Mouse (Mus musculus): Measurements from ENCODE around the gene Abcb8. TPM values are rescaled to one million over a fixed set of nuclear protein-coding genes. Genes with fewer than 3 reads are reported as not detected.

The Abcb8 gene
- polyA plus RNA-seq, 1 experiment from 2014 or later, result 37.1 TPM

- Histone ChIP-seq H3K9ac (ENCODE audit: low read length) (peak overlapping the region; percentile 68), H3K4me1 (ENCODE audit: control insufficient read depth, insufficient read depth, low read length) (peaks cover 40% of the 10 kb centered on the region), H3K9me3 (replicated peaks; ENCODE audit: control insufficient read depth, low read length) (no peaks in the 10 kb centered on the region), H3K4me3 (ENCODE audit: low read depth, low read length) (peak overlapping the region; percentile 63), H3K27ac (ENCODE audit: low read depth, low read length) (peak overlapping the region; percentile 74), H3K27me3 (replicated peaks; ENCODE audit: control insufficient read depth, insufficient read depth, low read length) (peaks cover 3% of the 10 kb centered on the region; the same call in 1 of the 2 replicates), H3K4me2 (ENCODE audit: low read length) (peak overlapping the region; percentile 69), H3K36me3 (ENCODE audit: control insufficient read depth, insufficient read depth, low read length) (peaks cover 11% of the 10 kb centered on the region)
- ATAC-seq (peak; percentile 24; the same call in 1 of the 2 replicates), DNase-seq (ENCODE audit: low spot score) (peak; percentile 89)
- under 1% methylated on average over 52 of the region's 60 CpGs for WGBS
Measured at GRCm38 (mm10) chr5:24424861-24425411, 31.5 kb downstream of the Abcb8 start.

DNA sequence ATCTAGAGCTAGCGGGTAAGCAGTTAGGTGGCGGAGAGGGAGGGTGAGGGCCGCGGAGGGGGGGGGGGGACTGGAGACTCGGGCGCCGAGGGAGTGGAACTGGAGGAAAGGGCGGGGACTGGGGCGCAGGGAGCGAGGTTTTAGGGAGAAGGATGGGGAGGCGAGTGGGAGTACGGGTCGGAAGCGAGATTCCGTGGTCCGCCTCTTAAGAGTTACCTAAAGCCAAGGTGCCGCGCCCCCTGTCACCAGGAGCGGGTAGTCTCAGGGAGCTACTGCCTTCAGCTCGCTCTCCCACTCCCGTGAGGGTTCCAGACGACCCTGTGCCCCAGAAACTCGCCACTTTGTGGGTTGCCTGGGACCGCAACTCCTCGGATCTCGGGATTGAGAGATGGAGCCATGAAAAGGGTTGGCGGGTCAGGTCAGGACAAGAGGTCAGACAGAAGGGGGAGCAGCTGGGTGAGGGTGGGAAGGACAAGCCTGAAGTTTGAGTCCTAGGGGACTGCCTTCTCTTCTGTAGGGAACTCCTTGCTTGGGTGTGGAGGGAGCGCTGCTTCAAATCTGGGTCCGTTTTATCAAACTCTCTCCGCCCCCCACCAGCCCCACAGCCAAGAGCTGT, 32.1 kb downstream of the Abcb8 start:
- ATAC-seq, result no peak
- WGBS, result under 1% methylated on average over 29 of the region's 30 CpGs
- Histone ChIP-seq H3K36me3 (ENCODE audit: control insufficient read depth, insufficient read depth, low read length) (peaks cover 10% of the 10 kb centered on the region), H3K4me1 (ENCODE audit: control insufficient read depth, insufficient read depth, low read length) (peaks cover 40% of the 10 kb centered on the region), H3K9ac (ENCODE audit: low read length) (peak overlapping the region; percentile 68), H3K4me2 (ENCODE audit: low read length) (peak overlapping the region; percentile 69), H3K27me3 (replicated peaks; ENCODE audit: control insufficient read depth, insufficient read depth, low read length) (peaks cover 3% of the 10 kb centered on the region; the same call in 1 of the 2 replicates), H3K4me3 (ENCODE audit: low read depth, low read length) (peak overlapping the region; percentile 63), H3K27ac (ENCODE audit: low read depth, low read length) (peak overlapping the region; percentile 74), H3K9me3 (replicated peaks; ENCODE audit: control insufficient read depth, low read length) (no peaks in the 10 kb centered on the region)
- no peak for DNase-seq (ENCODE audit: low spot score)

DNA sequence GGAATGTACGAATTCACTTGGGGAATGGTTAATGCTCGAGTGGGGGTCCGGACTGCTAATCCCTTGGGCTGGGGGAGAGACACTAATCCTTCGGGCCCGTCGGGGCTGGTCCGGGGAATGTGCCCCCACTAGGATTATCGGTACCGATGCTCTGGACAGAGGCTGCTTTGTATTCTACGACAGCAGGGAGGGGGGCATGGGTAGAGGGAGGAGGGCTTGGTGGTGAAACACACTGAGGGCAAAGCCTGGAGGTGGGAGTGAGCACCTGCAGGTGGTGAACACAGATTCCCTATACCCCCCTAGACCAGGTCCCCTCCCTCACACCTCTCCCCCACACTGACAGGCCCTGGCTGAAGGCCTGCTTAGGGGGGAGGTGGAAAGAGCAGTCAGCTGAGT, 32.6 kb downstream of the Abcb8 start:
- Histone ChIP-seq H3K4me3 (ENCODE audit: low read depth, low read length) (peak overlapping the region; percentile 63), H3K4me2 (ENCODE audit: low read length) (peak overlapping the region; percentile 69), H3K27ac (ENCODE audit: low read depth, low read length) (0 out of 2 replicates have a peak overlapping the region, but pooled peaks have one; percentile 74), H3K4me1 (ENCODE audit: control insufficient read depth, insufficient read depth, low read length) (peaks cover 40% of the 10 kb centered on the region), H3K9me3 (replicated peaks; ENCODE audit: control insufficient read depth, low read length) (no peaks in the 10 kb centered on the region), H3K36me3 (ENCODE audit: control insufficient read depth, insufficient read depth, low read length) (peaks cover 11% of the 10 kb centered on the region), H3K9ac (ENCODE audit: low read length) (peak overlapping the region; percentile 68), H3K27me3 (replicated peaks; ENCODE audit: control insufficient read depth, insufficient read depth, low read length) (peaks cover 3% of the 10 kb centered on the region; the same call in 1 of the 2 replicates)
- ATAC-seq (no peak), DNase-seq (ENCODE audit: low spot score) (peak; percentile 29)
- 3% methylated on average over 10 of the region's 10 CpGs for WGBS

DNA sequence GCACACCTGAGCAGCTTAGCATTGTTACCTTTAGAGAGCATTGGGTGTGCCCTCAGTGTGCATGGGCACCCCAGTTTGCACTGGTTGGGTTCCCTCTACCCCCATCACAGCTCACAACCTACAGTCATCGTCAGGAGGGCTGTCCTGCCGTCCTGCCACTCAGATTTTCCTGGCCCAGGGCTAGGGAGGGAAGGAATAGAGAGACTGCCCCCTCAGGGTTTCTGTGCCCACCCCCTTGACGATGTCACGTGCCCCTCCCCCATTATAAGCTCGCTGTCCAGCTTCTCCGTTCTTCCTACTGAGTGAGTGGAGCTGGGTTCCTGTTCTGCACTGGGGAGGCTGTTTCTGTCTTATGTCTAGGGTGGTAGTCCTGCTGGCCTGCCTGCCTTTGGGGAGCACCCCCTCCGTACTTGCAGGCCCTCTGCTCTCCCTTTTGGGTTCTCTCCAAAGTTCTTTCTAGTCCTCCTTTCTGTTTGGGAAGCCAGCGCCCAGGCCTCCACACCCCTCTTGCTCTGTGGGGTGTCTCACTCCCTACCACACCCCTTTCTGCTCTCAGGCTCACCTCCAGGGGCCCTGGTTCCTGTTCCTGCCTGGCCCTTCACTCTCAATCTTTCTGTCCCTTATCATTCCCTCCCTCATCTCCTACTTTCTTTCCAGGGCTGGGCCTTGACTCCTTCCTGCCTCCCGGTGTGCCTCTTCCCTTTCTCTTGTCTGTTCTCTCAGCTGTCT, 33.3 kb downstream of the Abcb8 start:
- ATAC-seq (no peak), DNase-seq (ENCODE audit: low spot score) (no peak)
- Histone ChIP-seq H3K4me1 (ENCODE audit: control insufficient read depth, insufficient read depth, low read length) (peaks cover 40% of the 10 kb centered on the region), H3K36me3 (ENCODE audit: control insufficient read depth, insufficient read depth, low read length) (peaks cover 18% of the 10 kb centered on the region), H3K9me3 (replicated peaks; ENCODE audit: control insufficient read depth, low read length) (no peaks in the 10 kb centered on the region), H3K4me2 (ENCODE audit: low read length) (peak overlapping the region; percentile 69), H3K9ac (ENCODE audit: low read length) (no peak overlapping the region), H3K27ac (ENCODE audit: low read depth, low read length) (no peak overlapping the region), H3K27me3 (replicated peaks; ENCODE audit: control insufficient read depth, insufficient read depth, low read length) (peaks cover 3% of the 10 kb centered on the region; the same call in 1 of the 2 replicates), H3K4me3 (ENCODE audit: low read depth, low read length) (peak overlapping the region; percentile 63; the same call in 1 of the 2 replicates)
- WGBS, result 12% methylated on average over 9 of the region's 9 CpGs

- WGBS, result 9% methylated on average over 12 of the region's 12 CpGs
- Histone ChIP-seq H3K36me3 (ENCODE audit: control insufficient read depth, insufficient read depth, low read length) (peaks cover 22% of the 10 kb centered on the region), H3K4me3 (ENCODE audit: low read depth, low read length) (no peak overlapping the region), H3K4me1 (ENCODE audit: control insufficient read depth, insufficient read depth, low read length) (peaks cover 40% of the 10 kb centered on the region), H3K9ac (ENCODE audit: low read length) (no peak overlapping the region), H3K9me3 (replicated peaks; ENCODE audit: control insufficient read depth, low read length) (no peaks in the 10 kb centered on the region), H3K27me3 (replicated peaks; ENCODE audit: control insufficient read depth, insufficient read depth, low read length) (peaks cover 3% of the 10 kb centered on the region; the same call in 1 of the 2 replicates), H3K27ac (ENCODE audit: low read depth, low read length) (no peak overlapping the region), H3K4me2 (ENCODE audit: low read length) (peak overlapping the region; percentile 69; the same call in 1 of the 2 replicates)
- ATAC-seq (no peak), DNase-seq (ENCODE audit: low spot score) (no peak)
Measured at GRCm38 (mm10) chr5:24427285-24427633, 33.8 kb downstream of the Abcb8 start.

DNA sequence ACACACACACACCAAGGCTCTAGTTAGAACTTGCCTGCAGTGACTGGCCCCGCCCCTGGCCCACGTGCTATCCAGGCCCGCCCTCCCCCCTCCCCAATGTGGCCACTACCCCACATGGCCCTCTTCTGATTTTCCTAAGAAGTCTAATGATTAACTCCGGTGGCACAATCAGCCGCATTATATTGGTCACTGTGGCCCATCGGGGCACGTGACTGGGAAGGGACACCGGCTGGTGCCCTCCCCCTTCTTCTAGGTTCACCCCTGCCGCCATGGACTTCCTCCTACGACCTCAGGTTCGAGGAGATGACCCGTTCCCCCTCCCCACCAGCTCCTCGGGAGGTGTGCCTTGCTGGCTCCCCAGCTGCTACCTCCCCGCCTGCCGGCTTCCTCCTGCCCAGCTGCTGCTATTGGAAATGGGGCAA, 34.5 kb downstream of the Abcb8 start:
- H3K4me2 ChIP-seq (ENCODE audit: low read length), result no peak overlapping the region
- H3K9ac ChIP-seq (ENCODE audit: low read length), result no peak overlapping the region
- no peaks in the 10 kb centered on the region for H3K9me3 ChIP-seq (replicated peaks; ENCODE audit: control insufficient read depth, low read length)
- WGBS, result 5% methylated on average over 15 of the region's 15 CpGs
- peaks cover 30% of the 10 kb centered on the region for H3K36me3 ChIP-seq (ENCODE audit: control insufficient read depth, insufficient read depth, low read length)
- H3K27me3 ChIP-seq (replicated peaks; ENCODE audit: control insufficient read depth, insufficient read depth, low read length), result peaks cover 3% of the 10 kb centered on the region; the same call in 1 of the 2 replicates
- ATAC-seq (no peak), DNase-seq (ENCODE audit: low spot score) (no peak)
- no peak overlapping the region for H3K27ac ChIP-seq (ENCODE audit: low read depth, low read length)
- H3K4me1 ChIP-seq (ENCODE audit: control insufficient read depth, insufficient read depth, low read length), result peaks cover 33% of the 10 kb centered on the region
- no peak overlapping the region for H3K4me3 ChIP-seq (ENCODE audit: low read depth, low read length)

GRCm38 (mm10) chr5:24428596-24428995, 35.1 kb downstream of the Abcb8 start:
- DNase-seq (ENCODE audit: low spot score) (no peak), ATAC-seq (no peak)
- Histone ChIP-seq H3K36me3 (ENCODE audit: control insufficient read depth, insufficient read depth, low read length) (peaks cover 31% of the 10 kb centered on the region), H3K4me3 (ENCODE audit: low read depth, low read length) (no peak overlapping the region), H3K9ac (ENCODE audit: low read length) (peak overlapping the region; percentile 35; the same call in 1 of the 2 replicates), H3K9me3 (replicated peaks; ENCODE audit: control insufficient read depth, low read length) (no peaks in the 10 kb centered on the region), H3K4me2 (ENCODE audit: low read length) (no peak overlapping the region), H3K4me1 (ENCODE audit: control insufficient read depth, insufficient read depth, low read length) (peaks cover 32% of the 10 kb centered on the region), H3K27me3 (replicated peaks; ENCODE audit: control insufficient read depth, insufficient read depth, low read length) (peaks cover 3% of the 10 kb centered on the region; the same call in 1 of the 2 replicates), H3K27ac (ENCODE audit: low read depth, low read length) (no peak overlapping the region)
- 13% methylated on average over 9 of the region's 9 CpGs for WGBS

GRCm38 (mm10) chr5:24433993-24434392, 40.5 kb downstream of the Abcb8 start:
- DNase-seq (ENCODE audit: low spot score), result no peak

More at GRCm38 (mm10) chr5:24433993-24434392, 40.5 kb downstream of the Abcb8 start:
- ATAC-seq, result no peak
- Histone ChIP-seq H3K36me3 (ENCODE audit: control insufficient read depth, insufficient read depth, low read length) (peaks cover 62% of the 10 kb centered on the region), H3K4me1 (ENCODE audit: control insufficient read depth, insufficient read depth, low read length) (no peaks in the 10 kb centered on the region), H3K9me3 (replicated peaks; ENCODE audit: control insufficient read depth, low read length) (no peaks in the 10 kb centered on the region), H3K4me3 (ENCODE audit: low read depth, low read length) (no peak overlapping the region), H3K27me3 (replicated peaks; ENCODE audit: control insufficient read depth, insufficient read depth, low read length) (no peaks in the 10 kb centered on the region), H3K27ac (ENCODE audit: low read depth, low read length) (no peak overlapping the region), H3K4me2 (ENCODE audit: low read length) (no peak overlapping the region), H3K9ac (ENCODE audit: low read length) (no peak overlapping the region)
- 93% methylated on average over 8 of the region's 8 CpGs for WGBS
